Mouse (Mus musculus) mouse embryonic stem cell (cell line): ENCODE results near the gene Kirrel3.

Source experiments
- in situ Hi-C, 2 experiments: fragments of 300-500 bp; cut with MboI; formaldehyde crosslinking; loops; 1 replicate in 1 of 2; 3 replicates in 1 of 2; pipeline ENCODE4 v1.14.3; 2019 to 2020; ENCODE audit warnings: low sequenced_read_pairs in 2 of 2, low pct_unique_long_range_greater_than_20kb in 1 of 2, mixed read lengths in 1 of 2; ENCODE audit not compliant: unreplicated experiment in 1 of 2

Gene Kirrel3

DNA sequence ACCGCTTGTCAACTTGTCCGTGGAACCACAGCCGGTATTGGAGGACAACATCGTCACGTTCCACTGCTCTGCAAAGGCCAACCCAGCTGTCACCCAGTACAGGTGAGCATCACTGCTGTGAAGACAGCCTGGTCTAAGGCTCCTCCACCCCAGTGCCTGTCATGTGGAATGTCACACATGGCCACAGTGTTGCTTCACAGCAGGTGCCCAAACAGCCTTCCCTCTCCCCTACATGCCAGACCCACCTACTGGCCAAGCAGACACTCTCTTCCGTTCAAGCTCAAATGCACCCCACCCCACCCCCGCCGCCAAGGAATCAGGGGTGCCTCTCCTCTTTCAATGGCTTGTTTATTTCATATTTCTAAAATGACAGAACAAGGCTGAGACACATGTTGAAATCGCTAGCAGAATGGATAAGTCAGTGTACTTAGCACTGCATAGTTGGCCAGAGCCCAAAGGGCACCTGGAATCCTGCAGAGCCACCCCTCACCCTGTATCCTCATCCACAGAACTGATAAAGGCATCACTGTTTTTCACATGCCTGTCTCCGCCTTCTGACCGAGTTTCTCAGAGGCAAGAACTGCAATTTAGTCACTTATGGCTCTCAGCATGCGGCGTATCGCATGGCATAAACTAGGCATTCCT lies 522.1 kb downstream of the Kirrel3 start:
- in situ Hi-C loops: loop anchor here in 1 of 2 experiments (25.0 kb wide), 1 partner anchor 496 kb away; no protein-coding TSS in a partner anchor

DNA sequence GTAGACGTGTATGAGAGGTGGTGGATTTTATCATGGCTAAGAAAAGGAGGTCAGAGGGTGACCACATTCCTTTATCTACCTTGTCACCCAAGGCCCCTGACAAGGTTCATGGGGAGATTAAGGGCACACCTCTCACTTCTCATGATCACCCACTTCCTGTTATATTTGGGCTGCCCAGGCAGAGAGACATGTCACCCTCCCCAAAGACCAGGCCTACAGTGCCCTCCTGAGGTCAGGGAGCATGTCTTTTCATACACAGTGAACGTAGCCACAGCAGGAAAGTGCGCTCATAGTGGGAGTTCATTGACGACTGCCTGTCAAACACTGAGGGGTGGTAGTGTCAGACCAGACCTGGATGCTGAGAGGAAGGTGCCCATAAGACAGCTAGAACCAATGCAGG lies 531.1 kb downstream of the Kirrel3 start:
- in situ Hi-C loops: loop anchor here (5.0 to 25.0 kb wide), 4 partner anchors 154 to 512 kb away; no protein-coding TSS in a partner anchor

DNA sequence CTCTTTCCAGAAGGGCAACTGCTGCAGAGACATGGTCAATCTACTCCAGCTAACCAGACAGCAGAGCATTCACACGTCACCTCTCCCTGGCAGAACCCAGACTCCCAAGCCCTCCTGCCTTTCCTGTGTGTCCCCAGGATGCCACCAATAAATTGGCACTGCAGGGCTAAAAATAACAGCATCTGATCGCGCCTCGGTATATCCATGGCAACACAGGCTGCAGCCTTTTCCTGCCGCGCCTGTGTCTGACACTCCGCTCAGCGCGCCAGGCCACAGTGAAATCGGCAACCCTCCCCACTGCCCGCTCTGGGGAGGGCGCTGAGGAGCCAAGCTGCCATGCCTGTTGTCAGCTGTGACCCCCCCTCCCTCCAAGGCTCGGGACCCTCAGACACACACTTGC lies 531.9 kb downstream of the Kirrel3 start:
- in situ Hi-C loops: loop anchor here (5.0 to 25.0 kb wide), 4 partner anchors 155 to 513 kb away; no protein-coding TSS in a partner anchor

GRCm38 (mm10) chr9:35018056-35018455 lies 532.4 kb downstream of the Kirrel3 start:
- in situ Hi-C loops: loop anchor here (5.0 to 25.0 kb wide), 4 partner anchors 156 to 513 kb away; no protein-coding TSS in a partner anchor

GRCm38 (mm10) chr9:35019372-35019771 lies 533.7 kb downstream of the Kirrel3 start:
- in situ Hi-C loops: loop anchor here (5.0 to 25.0 kb wide), 4 partner anchors 157 to 515 kb away; no protein-coding TSS in a partner anchor

GRCm38 (mm10) chr9:35020015-35020653 lies 534.4 kb downstream of the Kirrel3 start:
- in situ Hi-C loops: loop anchor here in 1 of 2 experiments (25.0 kb wide), 1 partner anchor 508 kb away; no protein-coding TSS in a partner anchor

DNA sequence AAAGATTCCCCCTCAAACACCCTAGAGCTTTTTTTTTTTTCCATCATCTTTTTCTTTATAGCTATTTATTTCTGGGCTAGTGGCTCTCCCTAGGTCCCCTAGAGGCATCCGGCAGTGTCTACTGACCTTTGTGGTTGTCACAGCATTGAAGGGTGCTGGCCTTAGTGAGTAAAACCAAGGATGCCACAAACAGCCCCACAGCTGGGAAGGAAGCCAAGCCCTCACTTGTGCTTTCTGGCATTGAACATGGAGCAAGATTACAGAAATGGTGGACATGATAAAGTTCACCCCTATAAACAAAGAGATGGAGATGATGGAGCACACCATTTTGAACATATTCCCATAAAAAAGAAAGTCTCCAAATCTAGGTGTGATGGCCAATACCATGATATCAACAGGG lies 536.0 kb downstream of the Kirrel3 start:
- in situ Hi-C loops: loop anchor here in 1 of 2 experiments (25.0 kb wide), 1 partner anchor 509 kb away; no protein-coding TSS in a partner anchor

GRCm38 (mm10) chr9:35024591-35025496 lies 539.1 kb downstream of the Kirrel3 start:
- in situ Hi-C loops: loop anchor here in 1 of 2 experiments (25.0 kb wide), 2 partner anchors 137 to 513 kb away; no protein-coding TSS in a partner anchor

DNA sequence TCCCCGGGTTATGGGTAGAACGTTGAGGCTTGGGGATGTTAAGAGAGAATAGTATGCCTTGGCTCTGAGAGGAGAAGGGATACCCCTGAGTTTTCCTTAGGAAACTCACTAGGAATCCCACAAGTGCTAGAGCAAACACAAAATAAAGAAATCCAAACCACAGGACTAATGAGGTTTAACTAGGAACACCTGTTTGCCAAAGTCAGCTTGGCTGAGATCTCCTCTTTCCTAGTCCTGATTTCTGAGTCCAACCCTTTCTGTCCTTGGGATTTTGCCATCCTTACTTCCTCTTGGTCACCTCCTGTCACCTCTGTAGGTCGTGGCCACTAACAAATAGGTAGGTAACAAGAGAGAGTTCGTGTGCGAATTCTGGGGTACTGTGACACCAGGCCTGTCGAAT lies 540.6 kb downstream of the Kirrel3 start:
- in situ Hi-C loops: loop anchor here in 1 of 2 experiments (25.0 kb wide), 1 partner anchor 136 kb away; no protein-coding TSS in a partner anchor

DNA sequence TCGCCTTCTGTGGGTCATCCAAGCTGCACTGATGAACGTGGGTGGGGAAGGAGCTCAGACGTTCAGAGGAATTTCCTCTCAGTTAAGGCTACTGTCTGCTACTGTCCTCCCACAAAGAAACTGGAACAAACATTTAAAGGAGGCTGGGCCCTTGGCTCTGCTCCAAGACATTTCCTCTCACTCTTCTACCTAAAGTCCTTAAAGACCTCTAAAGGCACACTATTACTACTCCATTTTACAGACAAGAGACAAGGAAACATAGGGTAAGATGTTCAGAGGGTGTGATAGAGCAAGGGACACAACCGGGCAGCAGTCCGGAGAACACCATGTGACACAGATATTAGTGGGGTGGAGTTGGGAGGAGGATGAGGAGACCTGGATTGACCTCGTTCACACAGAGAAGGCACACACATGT lies 541.2 kb downstream of the Kirrel3 start:
- in situ Hi-C loops: loop anchor here in 1 of 2 experiments (25.0 kb wide), 1 partner anchor 135 kb away; no protein-coding TSS in a partner anchor

DNA sequence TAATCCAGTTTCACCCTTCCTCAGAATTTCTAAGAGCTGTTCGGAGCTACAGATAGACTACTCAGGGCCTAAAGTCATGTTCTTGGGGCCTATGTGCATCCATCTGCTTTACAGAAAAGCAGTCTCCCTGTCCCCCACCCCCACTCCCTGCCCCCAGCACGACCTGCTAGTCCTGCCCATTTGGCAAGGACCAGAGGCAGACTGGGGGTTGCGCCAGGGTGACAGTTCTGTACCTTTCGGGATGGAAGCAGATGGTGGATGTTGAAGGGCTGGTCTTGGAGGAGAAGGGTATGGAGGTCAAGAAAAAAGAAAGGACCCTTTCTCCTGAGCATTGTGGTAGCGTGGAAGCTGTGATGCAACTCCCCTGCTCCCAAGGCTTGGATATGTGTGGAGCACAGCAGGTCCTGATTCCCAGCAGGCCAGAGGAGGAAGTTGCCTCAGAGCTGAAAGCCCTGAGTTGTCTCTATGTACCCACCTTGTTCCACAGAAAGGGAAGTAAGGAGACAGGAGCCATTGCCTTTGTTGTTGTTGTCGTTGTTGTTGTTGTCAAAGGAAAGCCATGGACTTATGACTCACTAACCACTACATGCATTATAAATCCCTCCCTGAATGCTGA lies 541.8 kb downstream of the Kirrel3 start:
- in situ Hi-C loops: loop anchor here in 1 of 2 experiments (25.0 kb wide), 1 partner anchor 135 kb away; no protein-coding TSS in a partner anchor

DNA sequence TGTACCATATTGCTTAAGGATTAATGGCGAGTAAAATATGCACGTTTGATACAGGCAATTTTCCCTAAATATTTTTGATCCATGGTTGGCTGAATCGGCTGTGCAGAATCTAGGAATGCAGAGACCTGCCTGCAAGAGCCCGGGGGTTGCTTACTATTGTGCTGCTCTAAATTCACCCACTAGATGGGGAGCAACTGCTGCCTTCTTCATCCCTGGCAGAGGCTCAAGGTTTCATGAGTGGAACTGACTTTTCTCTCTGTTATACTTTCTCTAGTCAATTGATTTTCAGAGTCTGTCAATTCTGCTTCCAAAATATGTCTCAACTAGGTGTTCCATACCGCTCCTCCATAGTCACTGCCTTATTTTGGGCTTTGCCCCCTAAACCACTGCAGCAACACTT lies 545.1 kb downstream of the Kirrel3 start:
- in situ Hi-C loops: loop anchor here in 1 of 2 experiments (25.0 kb wide), 1 partner anchor 131 kb away; no protein-coding TSS in a partner anchor

DNA sequence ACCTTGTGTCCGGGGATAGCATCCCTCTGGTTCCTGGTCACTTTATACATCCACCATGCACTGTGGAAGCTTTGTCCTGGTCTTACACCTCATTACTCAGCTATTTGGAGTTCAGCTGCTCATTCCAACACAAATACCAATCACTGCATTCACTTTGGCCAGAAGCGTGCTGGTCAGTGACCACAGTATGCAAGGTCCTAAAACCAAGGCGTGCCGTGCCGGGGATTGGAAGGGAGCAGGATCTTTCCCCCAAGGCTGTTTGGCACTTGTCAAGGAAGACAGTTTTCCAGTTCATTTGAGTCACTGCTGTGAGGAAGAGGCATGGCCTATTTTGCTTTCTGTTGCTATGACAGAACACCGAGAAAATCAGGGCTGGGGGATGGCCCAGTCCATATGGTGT lies 546.8 kb downstream of the Kirrel3 start:
- in situ Hi-C loops: loop anchor here in 1 of 2 experiments (25.0 kb wide), 1 partner anchor 130 kb away; no protein-coding TSS in a partner anchor

DNA sequence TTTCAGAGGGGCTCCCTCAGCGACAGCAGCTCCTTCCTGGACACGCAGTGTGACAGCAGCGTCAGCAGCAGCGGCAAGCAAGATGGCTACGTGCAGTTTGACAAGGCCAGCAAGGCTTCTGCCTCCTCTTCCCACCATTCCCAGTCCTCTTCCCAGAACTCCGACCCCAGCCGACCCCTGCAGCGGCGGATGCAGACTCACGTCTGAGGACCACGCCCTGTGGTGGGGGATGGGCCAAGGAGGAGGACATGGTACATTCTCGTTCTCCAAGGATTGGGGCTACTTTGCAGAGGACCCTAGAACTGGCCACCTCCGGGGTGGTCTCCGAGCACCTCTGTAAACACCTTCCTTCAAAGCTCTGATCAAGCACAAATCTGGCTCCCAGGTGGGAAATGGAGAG lies 549.4 kb downstream of the Kirrel3 start:
- in situ Hi-C loops: loop anchor here in 1 of 2 experiments (25.0 kb wide), 1 partner anchor 127 kb away; no protein-coding TSS in a partner anchor

GRCm38 (mm10) chr9:35038922-35039586 lies 553.4 kb downstream of the Kirrel3 start:
- in situ Hi-C loops: loop anchor here in 1 of 2 experiments (25.0 kb wide), 1 partner anchor 123 kb away; no protein-coding TSS in a partner anchor

DNA sequence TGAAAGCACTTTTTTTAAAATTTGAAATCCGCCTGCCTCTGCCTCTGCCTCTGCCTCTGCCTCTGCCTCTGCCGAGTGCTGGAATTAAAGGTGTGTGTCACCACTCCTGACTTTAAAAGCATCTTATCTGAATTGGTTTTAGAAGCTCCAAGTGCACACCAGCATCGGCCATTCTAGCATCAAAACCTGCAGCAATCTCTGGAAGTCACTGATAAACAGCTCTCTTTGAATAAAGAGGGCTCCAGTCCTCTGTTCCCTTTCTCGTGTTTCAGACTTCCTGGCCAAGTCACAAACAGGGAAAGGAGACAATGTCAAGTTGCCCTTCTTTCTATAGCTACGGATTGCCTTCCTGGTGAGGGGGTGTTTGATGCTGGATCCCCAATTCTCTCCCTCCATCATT lies 554.2 kb downstream of the Kirrel3 start:
- in situ Hi-C loops: loop anchor here in 1 of 2 experiments (25.0 kb wide), 1 partner anchor 122 kb away; no protein-coding TSS in a partner anchor

DNA sequence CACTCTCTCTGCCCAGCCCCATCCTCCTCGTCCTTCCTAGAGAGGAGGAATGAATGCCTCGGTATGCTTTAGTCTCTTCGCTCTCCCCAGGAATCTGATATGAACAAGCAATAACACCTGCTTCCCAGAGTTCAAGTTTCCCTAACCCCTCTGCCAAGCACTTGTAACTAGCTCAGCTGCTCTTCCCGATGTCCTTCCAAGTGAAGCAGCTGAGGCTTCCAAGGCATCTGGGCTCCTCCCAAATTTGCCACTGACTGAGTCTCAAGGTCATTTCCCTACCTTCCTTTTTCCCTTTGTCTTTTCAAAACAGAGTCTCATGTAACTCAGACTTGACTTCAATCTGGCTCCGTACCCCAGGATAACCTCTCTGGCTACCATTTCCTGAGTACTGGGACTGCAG lies 555.8 kb downstream of the Kirrel3 start:
- in situ Hi-C loops: loop anchor here in 1 of 2 experiments (25.0 kb wide), 1 partner anchor 121 kb away; no protein-coding TSS in a partner anchor
